Mouse (Mus musculus) embryonic facial prominence, embryonic 14.5 days (tissue): ENCODE data around the gene Rnf144a. TPM values are rescaled to one million over a fixed set of nuclear protein-coding genes. Genes with fewer than 3 reads are reported as not detected.

Experiments used
- ATAC-seq: fragments of 200-750 bp; cut with Nextera tagmentation; 2 replicates; pipeline ENCODE4 v1.8.0; 2017; ENCODE audit warnings: low read depth, moderate number of reproducible peaks, moderate TSS enrichment
- DNase-seq: peaks from one replicate; pipeline ENCODE4 v3.0.0-alpha.2; 2015; ENCODE audit warnings: low spot score
- H3K27ac ChIP-seq: fragments of 300-500 bp; sonication (generic); replicated peaks from 2 replicates; pipeline ENCODE4 v1.5.1; 2014; ENCODE audit warnings: low read depth, mild to moderate bottlenecking, low read length, moderate library complexity
- H3K27me3 ChIP-seq: fragments of 300-500 bp; sonication (generic); replicated peaks from 2 replicates; pipeline ENCODE4 v1.6.1; 2014; ENCODE audit warnings: low read length; ENCODE audit not compliant: control insufficient read depth, insufficient read depth
- H3K36me3 ChIP-seq: fragments of 300-500 bp; sonication (generic); 2 replicates; pipeline ENCODE4 v1.6.1; 2014; ENCODE audit warnings: low read length, mixed read lengths; ENCODE audit not compliant: control insufficient read depth, insufficient read depth
- H3K4me1 ChIP-seq: fragments of 300-500 bp; sonication (generic); 2 replicates; pipeline ENCODE4 v1.6.1; 2014; ENCODE audit warnings: antibody characterized with exemption, low read length; ENCODE audit not compliant: control insufficient read depth, insufficient read depth
- H3K4me2 ChIP-seq: fragments of 300-500 bp; sonication (generic); 2 replicates; pipeline ENCODE4 v1.6.1; 2014; ENCODE audit warnings: low read depth, mild to moderate bottlenecking, low read length, moderate library complexity, mixed read lengths
- H3K4me3 ChIP-seq: fragments of 300-500 bp; sonication (generic); 2 replicates; pipeline ENCODE4 v1.5.1; 2014; ENCODE audit warnings: low read depth, mild to moderate bottlenecking, low read length
- H3K9ac ChIP-seq: fragments of 300-500 bp; sonication (generic); 2 replicates; pipeline ENCODE4 v1.6.1; 2014; ENCODE audit warnings: low read depth, mild to moderate bottlenecking, low read length, moderate library complexity, mixed read lengths
- H3K9me3 ChIP-seq: fragments of 300-500 bp; sonication (generic); 2 replicates; pipeline ENCODE4 v1.6.1; 2016; ENCODE audit warnings: low read length; ENCODE audit not compliant: control insufficient read depth
- WGBS: fragments of 180-500 bp; shearing (Covaris S2); extraction: QIAGEN DNeasy Blood & Tissue Kit; methylation state at CpG from one replicate; pipeline ENCODE4 v1.1.7; 2014; 5-methylcytosine and 5-hydroxymethylcytosine counted together
- polyA plus RNA-seq: library from polyadenylated mRNA; unstranded; fragments of >200 nt; fragmentation: Nextera tagmentation; extraction: Ambion mirVana; gene quantifications from 2 replicates; pipeline ENCODE4 v1.2.1, GENCODE M21; 2014

The Rnf144a gene
- polyA plus RNA-seq, 1 experiment from 2014 or later: 24.8 TPM

DNA sequence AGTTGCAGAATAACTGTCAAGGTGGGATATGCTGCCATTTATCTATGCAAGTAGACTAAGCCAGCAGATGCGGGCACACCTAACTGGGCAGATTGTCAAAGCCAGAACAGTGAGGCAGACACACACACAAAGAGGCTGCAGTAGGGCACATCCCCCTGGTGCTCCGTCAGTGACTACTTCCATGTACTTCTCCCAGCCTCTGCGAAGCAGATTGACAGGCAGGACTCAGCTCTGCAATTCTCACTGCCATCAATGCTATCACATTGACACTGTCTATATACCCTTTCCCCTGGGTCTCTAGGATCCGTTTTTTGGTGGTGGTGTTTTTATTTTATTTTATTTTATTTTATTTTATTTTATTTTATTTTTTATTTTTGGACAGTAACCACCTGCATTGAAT lies 57.8 kb downstream of the Rnf144a start:
- ATAC-seq: no peak
- H3K4me3 ChIP-seq: no peak overlapping the region
- H3K4me1 ChIP-seq: no peaks in the 10 kb centered on the region
- H3K9me3 ChIP-seq: no peaks in the 10 kb centered on the region
- no peak overlapping the region for H3K4me2 ChIP-seq
- H3K9ac ChIP-seq: no peak overlapping the region
- 0 out of 2 replicates have a peak, but pooled peaks cover 10% of the 10 kb centered on the region for H3K36me3 ChIP-seq
- no peak overlapping the region for H3K27ac ChIP-seq
- no peak for DNase-seq
- WGBS: 88% methylated on average over 4 of the region's 4 CpGs
- no peaks in the 10 kb centered on the region for H3K27me3 ChIP-seq

DNA sequence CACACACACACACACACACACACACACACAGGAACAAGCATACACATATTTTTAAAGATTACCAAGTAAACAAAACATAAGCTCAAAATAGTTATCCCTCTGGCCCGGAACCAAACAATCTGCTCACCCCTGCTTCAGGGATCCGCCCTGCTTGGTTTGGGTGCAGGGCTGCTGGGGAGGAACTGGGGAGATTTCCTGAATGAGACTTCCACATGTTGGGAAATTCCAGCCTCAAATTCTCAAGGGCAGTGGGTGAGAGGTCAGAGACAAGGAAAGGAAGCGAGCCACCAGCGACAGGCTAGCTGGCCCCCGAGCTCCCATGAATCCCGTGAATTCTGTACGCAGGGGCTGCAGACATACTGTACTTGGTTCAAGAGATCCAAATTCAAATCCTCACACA lies 58.9 kb downstream of the Rnf144a start:
- no peaks in the 10 kb centered on the region for H3K9me3 ChIP-seq
- H3K27ac ChIP-seq: no peak overlapping the region
- H3K4me1 ChIP-seq: 0 out of 2 replicates have a peak, but pooled peaks cover 4% of the 10 kb centered on the region
- no peak for ATAC-seq
- WGBS: 48% methylated on average over 7 of the region's 7 CpGs
- no peak overlapping the region for H3K4me3 ChIP-seq
- no peak for DNase-seq
- H3K4me2 ChIP-seq: no peak overlapping the region
- no peak overlapping the region for H3K9ac ChIP-seq
- 0 out of 2 replicates have a peak, but pooled peaks cover 10% of the 10 kb centered on the region for H3K36me3 ChIP-seq
- no peaks in the 10 kb centered on the region for H3K27me3 ChIP-seq

DNA sequence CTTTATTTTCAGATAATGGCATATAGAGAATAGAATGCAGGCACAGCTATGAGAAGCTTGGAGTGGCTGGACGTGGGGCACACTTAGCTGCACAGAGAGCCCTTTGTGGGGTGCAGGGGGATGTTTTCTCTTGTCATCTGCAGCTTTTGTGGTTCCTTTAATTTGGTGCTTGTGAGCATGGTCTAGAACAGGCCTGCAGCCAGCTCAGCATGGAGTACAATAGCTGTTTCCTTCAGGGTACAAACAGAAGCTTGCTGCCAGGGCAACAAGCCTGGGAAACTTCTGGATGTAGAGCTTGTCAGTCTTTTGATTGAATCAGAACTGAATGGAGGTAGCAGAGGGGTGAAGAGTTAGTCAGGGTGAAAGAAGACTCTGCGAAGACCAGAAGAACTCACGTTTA lies 63.7 kb downstream of the Rnf144a start:
- Histone ChIP-seq H3K4me1 (0 out of 2 replicates have a peak, but pooled peaks cover 7% of the 10 kb centered on the region), H3K27me3 (no peaks in the 10 kb centered on the region), H3K4me2 (no peak overlapping the region), H3K9ac (no peak overlapping the region), H3K27ac (no peak overlapping the region), H3K36me3 (0 out of 2 replicates have a peak, but pooled peaks cover 3% of the 10 kb centered on the region), H3K4me3 (no peak overlapping the region), H3K9me3 (no peaks in the 10 kb centered on the region)
- ATAC-seq: no peak
- WGBS: 78% methylated on average over 3 of the region's 3 CpGs
- no peak for DNase-seq

DNA sequence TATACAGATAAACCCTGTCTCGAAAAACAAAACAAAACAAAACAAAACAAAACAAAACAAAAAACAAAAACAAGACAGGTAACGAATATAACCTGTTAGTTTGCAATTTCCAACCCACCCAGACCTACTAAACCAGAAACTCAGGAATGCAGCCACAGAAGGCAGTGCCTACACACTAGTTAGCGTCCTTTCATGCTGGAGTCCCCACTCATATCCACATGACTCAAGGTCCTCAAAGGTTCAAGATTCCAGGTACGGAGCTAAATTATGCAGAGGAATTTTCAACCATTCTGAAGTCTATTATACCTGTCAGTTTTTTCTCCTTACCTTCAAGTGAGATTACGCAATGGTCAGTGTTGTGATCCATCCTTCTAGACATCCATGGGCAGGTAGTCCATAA lies 70.6 kb downstream of the Rnf144a start:
- WGBS: 94% methylated on average over 5 of the region's 5 CpGs
- Histone ChIP-seq H3K4me1 (0 out of 2 replicates have a peak, but pooled peaks cover 3% of the 10 kb centered on the region), H3K4me2 (no peak overlapping the region), H3K36me3 (peaks cover under 1% of the 10 kb centered on the region; the same call in 1 of the 2 replicates), H3K9ac (no peak overlapping the region), H3K27ac (no peak overlapping the region), H3K9me3 (no peaks in the 10 kb centered on the region), H3K27me3 (no peaks in the 10 kb centered on the region), H3K4me3 (no peak overlapping the region)
- ATAC-seq: no peak
- no peak for DNase-seq

DNA sequence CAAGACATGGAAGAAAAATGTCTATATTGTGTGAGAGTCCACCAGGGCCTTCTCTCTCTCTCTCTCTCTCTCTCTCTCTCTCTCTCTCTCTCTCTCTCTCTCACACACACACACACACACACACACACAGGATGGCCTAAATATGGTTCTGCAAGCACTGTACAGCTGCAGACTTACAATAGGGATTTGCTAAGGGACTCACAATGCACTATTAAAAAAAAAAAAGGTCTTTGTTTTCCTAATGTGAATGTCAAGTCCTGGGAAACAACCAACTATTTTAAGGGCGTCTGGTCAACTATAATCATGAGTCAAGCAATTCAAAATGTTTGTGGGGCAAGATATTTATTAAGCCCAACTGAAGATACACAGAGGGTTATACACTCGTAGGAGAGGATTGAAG lies 71.9 kb downstream of the Rnf144a start:
- Histone ChIP-seq H3K9me3 (no peaks in the 10 kb centered on the region), H3K27me3 (no peaks in the 10 kb centered on the region), H3K36me3 (peaks cover 9% of the 10 kb centered on the region; the same call in 1 of the 2 replicates), H3K27ac (no peak overlapping the region), H3K4me1 (0 out of 2 replicates have a peak, but pooled peaks cover 3% of the 10 kb centered on the region), H3K4me3 (no peak overlapping the region), H3K4me2 (no peak overlapping the region), H3K9ac (no peak overlapping the region)
- DNase-seq (no peak), ATAC-seq (no peak)
- WGBS: 74% methylated on average over 2 of the region's 2 CpGs

DNA sequence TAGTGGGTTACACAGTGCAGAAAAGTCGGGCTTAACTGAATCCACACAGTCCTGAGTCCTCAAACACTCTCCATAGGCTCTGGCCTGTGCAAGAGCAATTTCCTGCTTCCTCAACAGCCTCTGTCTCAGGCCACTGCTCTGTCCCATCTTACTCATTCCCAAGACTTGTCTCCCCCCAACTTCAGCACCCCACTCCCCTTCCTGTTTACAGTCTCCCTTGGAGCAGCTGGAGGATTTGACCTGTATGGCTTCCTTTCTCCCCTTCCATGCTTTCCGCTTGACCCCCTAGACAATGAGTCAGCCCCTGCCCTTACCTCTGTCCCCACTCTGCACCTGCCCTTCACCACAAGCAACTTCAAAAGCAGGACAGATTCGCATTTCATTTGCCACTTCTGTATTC lies 72.4 kb downstream of the Rnf144a start:
- no peaks in the 10 kb centered on the region for H3K9me3 ChIP-seq
- no peaks in the 10 kb centered on the region for H3K27me3 ChIP-seq
- 85% methylated on average over 3 of the region's 3 CpGs for WGBS
- H3K36me3 ChIP-seq: peaks cover 12% of the 10 kb centered on the region; the same call in 1 of the 2 replicates
- DNase-seq: no peak
- no peak overlapping the region for H3K4me3 ChIP-seq
- no peak overlapping the region for H3K27ac ChIP-seq
- 0 out of 2 replicates have a peak, but pooled peaks cover 3% of the 10 kb centered on the region for H3K4me1 ChIP-seq
- no peak overlapping the region for H3K9ac ChIP-seq
- ATAC-seq: 0 out of 2 replicates have a peak, but pooled peaks have one; percentile 36
- no peak overlapping the region for H3K4me2 ChIP-seq

DNA sequence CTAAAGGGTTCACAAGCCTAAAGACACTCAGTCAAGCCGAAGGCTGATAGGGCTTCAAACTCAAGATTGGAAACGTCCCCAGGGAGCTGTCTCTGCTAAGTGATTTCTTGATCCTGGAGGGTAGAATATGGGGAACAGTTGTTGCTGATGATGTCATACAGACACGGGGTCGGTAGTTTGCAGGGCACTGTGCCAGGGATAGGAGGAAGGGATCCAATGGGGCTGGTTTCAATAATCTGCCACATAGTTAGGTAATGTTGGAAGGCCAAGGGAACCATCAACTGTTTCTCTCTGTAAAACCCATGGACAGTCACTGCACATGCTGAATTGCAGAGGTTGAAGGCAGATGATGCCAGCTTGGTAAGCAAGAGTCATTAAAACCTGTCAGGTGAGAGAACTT lies 73.0 kb downstream of the Rnf144a start:
- H3K4me1 ChIP-seq: 0 out of 2 replicates have a peak, but pooled peaks cover 3% of the 10 kb centered on the region
- WGBS: 43% methylated on average over 4 of the region's 4 CpGs
- no peaks in the 10 kb centered on the region for H3K9me3 ChIP-seq
- H3K4me3 ChIP-seq: no peak overlapping the region
- H3K4me2 ChIP-seq: no peak overlapping the region
- H3K36me3 ChIP-seq: peaks cover 17% of the 10 kb centered on the region; the same call in 1 of the 2 replicates
- no peaks in the 10 kb centered on the region for H3K27me3 ChIP-seq
- peak; percentile 41 for DNase-seq
- no peak overlapping the region for H3K9ac ChIP-seq
- H3K27ac ChIP-seq: no peak overlapping the region
- no peak for ATAC-seq

DNA sequence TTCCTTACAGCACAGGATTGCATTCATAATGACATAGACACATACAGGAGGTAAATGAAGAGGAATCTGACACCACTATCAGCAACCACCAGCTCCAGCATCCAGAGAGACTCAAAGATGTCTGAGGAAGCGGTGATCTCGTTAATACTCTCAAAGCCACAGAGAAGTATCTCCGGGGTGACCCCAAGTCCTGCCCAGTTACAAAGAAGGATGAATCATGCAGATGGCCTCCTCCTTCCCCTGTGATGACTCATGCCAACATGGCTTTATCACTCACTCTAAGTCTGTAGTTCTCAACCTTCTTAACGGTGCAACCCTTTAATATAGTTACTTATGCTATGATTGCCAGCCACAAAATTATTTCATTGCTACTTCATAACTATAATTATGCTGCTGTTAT lies 74.4 kb downstream of the Rnf144a start:
- Histone ChIP-seq H3K27ac (no peak overlapping the region), H3K27me3 (no peaks in the 10 kb centered on the region), H3K36me3 (peaks cover 32% of the 10 kb centered on the region), H3K9me3 (no peaks in the 10 kb centered on the region), H3K9ac (no peak overlapping the region), H3K4me2 (no peak overlapping the region), H3K4me3 (no peak overlapping the region), H3K4me1 (0 out of 2 replicates have a peak, but pooled peaks cover 3% of the 10 kb centered on the region)
- 88% methylated on average over 4 of the region's 4 CpGs for WGBS
- DNase-seq (no peak), ATAC-seq (no peak)

DNA sequence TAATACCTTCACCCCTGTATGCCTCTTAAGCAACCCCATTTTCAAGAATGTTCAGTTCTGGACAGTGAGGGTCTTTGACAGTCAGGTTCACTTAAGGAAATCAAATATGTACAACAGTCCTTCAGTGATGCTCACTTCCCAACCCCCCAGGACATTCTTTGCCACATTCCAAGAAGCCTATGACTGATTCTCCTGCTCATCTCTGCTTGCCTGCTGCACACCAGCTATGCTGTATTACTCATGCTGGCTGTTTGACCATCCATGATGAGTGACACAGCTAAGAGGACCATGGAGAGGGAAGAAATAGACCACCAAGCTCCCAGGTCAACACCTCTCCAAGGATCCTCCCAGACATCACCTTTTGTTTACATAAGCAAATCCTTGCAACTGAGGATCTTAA lies 75.2 kb downstream of the Rnf144a start:
- no peak overlapping the region for H3K4me2 ChIP-seq
- no peaks in the 10 kb centered on the region for H3K9me3 ChIP-seq
- ATAC-seq (no peak), DNase-seq (no peak)
- no peak overlapping the region for H3K4me3 ChIP-seq
- 0 out of 2 replicates have a peak, but pooled peaks cover 3% of the 10 kb centered on the region for H3K4me1 ChIP-seq
- H3K9ac ChIP-seq: no peak overlapping the region
- H3K36me3 ChIP-seq: peaks cover 33% of the 10 kb centered on the region
- H3K27me3 ChIP-seq: no peaks in the 10 kb centered on the region
- no peak overlapping the region for H3K27ac ChIP-seq
